Mouse (Mus musculus): ENCODE measurements around the gene Nyap1.

DNA sequence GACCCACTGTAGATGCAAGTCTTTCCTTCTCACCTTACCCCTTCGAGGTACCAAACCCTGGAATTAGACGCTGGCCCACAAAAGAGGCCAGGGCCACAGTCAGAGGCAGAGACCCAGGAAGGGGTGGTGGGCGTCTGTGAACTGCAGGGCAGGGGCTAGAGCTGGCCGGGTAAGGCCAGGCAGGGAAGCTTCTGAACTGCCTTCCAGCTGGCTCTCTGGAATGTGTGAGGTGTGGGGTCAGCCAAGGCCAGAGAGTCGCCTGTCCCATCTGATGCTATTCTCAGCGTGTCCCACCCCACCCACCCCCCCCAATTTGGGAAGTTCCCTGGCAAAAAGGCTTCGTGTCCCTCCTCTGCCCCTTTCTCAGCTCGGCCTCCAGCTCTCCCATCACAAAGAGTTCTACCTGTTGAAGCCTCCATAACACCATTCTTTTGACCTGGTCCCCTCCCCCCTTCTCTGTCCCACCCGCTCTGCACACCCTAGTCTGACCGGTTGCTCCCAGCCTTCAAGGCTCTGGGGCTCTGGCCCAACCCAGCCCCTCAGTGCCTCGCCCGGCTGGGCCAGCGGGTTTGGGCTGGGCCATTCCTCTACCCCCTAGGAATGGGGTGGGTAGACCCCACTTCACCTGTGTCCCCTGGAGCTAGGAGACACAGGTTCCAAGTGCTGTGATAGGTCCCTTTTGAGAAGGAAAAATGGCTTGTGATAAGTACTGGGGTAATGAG is 11.9 kb upstream of the Nyap1 start:
- no peak for TF ChIP-seq CTCF (IDR thresholded peaks at IDR 0.05; ENCODE audit: borderline replicate concordance, insufficient read depth, low read length)
- no peak for TF ChIP-seq POLR2A (IDR thresholded peaks at IDR 0.05; ENCODE audit: low read depth, low read length)
